Mouse (Mus musculus) layer of hippocampus, postnatal 25 days (tissue): Measurements from ENCODE around the gene Coq9. TPM values are rescaled to one million over a fixed set of nuclear protein-coding genes. Genes with fewer than 3 reads are reported as not detected.
"Not testable (repeated sequence)": the region's sequence is repeated elsewhere in the genome, so short reads cannot be mapped to it uniquely, and the experiment has no call there.

Source experiments
- DNase-seq, 2 experiments: peaks; one replicate each; pipeline ENCODE4 v3.0.0; 2022; ENCODE audit warnings: mixed read lengths in 2 of 2, low spot score in 1 of 2; ENCODE audit errors: extremely low spot score in 1 of 2
- total RNA-seq, 2 experiments: library from RNA; stranded (reverse); gene quantifications; 2 replicates each; pipeline ENCODE4 v1.2.3; 2021

Gene Coq9
- total RNA-seq, 2 experiments from 2014 or later: 81.5 to 96.6 TPM

DNA sequence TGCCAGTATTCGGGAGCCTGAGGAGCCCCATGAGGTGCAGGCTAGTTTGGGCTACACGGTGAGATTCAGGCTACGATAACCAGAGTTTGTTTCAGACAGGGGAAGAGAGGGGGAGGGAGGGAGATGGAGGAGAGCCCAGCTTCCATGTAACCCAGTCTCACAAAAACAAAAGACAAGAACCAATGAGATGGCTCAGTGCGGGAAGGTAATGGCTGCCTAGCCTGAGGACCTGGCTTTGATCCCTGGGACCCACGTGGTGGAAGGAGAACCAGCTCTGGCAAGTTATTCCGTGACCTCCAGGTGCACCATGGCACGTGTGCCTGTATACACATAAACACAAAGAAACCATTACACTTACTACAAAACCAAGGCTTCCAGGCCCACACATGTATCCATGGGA lies 17.6 kb upstream of the Coq9 start:
- no peak for DNase-seq

DNA sequence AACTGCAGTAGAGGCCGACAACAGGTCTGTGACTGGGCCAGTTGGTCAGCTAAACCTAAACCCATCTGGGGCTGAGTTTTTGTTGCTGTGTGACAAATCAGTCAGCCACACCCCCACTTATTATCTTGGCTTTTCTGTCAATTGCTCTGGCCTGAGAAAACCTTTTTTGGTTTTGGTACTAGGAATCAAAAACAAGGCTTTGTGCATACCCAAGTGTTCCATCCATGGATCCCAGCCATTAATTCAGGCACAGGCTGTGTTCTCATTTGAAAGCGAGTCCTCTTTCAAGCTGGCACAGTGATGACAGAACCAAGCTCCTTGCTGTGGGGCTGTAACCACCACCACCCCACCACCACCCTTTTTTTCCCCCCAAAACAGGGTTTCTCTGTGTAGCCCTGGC lies 16.7 kb upstream of the Coq9 start:
- DNase-seq: no peak

GRCm38 (mm10) chr8:94822637-94823560 lies 15.2 kb upstream of the Coq9 start:
- peak in 1 of 2 experiments; percentile 68 for DNase-seq

GRCm38 (mm10) chr8:94825170-94825569 lies 13.0 kb upstream of the Coq9 start:
- DNase-seq: no peak

GRCm38 (mm10) chr8:94826210-94826609 lies 11.9 kb upstream of the Coq9 start:
- no peak for DNase-seq

DNA sequence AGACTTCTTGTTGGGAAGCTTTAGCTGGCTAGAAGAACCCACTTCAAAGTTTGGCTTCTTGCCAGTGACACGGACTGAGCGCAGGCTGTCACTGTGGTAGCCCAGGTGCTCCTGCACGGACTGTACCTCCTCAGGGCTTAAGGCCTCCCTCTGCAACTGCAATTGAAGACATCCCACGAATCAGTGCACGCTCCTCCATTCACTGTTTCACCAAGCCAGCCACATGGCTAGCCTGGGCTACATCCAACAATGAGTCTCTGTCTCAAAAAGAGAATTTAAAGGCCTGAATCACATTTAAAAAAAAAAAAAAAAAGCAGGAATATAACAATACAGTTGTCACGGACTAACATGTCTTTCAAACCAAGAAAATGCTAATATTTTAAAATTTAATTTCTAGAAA lies 9.8 kb upstream of the Coq9 start:
- DNase-seq: no peak

- not testable (repeated sequence) for DNase-seq
These were observed 4.2 kb upstream of the Coq9 start for GRCm38 (mm10) chr8:94833901-94834405.

DNA sequence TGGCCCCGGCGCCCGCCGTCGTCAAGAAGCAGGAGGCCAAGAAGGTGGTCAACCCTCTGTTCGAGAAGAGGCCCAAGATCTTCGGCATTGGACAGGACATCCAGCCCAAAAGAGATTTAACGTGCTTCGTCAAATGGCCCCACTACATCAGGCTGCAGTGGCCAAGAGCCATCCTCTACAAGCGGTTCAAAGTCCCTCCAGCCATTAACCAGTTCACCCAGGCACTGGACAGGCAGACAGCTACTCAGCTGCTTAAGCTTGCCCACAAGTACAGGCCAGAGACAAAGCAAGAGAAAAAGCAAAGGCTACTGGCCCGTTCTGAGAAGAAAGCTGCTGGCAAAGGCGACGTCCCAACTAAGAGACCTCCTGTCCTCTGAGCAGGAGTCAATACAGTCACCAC lies 2.4 kb upstream of the Coq9 start:
- not testable (repeated sequence) for DNase-seq

DNA sequence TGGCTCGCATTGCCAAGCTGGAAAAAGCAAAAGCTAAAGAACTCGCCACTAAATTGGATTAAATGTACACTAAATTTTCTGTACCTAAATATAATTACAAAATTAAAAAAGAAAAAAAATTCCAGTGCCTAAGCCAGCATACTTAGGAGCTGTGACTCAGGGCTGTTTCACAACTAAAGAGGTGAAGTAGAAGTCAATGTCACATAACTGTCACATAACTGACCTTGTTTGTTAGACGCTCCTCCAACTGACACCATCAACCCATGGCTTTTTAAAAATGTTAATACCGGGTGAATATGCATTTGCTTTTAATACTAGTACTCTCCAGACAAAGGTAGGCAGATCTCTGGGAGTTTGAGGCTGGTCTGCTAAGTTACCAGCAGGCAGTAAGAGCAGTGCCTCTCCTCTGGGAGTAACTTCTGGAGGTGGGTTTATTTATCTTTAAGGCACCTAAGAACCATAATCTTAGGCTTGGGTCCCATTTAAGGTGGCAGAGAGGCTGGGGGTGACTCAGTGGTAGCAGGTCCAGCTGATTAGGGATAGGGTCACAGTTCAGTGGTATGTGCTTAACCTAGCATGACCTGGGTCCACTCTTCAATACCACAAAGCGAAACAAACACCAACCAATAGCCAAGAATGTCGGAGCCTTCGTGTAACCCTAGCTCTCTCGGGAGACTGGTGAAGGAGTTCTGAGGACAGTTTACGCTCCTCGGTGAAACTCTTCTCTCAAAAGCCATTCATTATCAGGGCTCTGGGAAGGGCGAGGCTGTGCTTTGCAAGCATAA lies 1.5 kb upstream of the Coq9 start:
- no peak for DNase-seq

DNA sequence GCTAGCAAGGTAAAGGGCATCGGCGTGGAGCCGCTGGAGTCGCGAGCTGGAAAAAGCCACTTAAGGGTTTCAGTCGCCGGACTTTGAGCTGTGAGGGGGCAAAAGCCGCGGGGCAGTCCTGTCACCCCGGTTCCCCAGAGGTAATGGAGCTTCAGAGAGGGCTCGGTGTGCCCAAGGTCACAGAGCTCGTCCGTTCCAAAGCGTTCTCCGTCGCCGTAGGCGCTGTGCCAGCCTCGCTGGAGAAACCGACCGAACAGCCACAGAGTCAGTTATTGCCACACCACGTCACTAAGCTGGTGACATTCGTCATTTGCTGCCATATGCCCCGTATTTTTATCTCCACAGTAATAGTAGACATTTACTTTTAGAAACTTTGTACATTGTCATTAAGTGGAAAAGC lies 479 bp downstream of the Coq9 start:
- DNase-seq: peak in 1 of 2 experiments; percentile 63

- no peak for DNase-seq
These were observed 3.1 kb downstream of the Coq9 start for GRCm38 (mm10) chr8:94841183-94841582.

DNA sequence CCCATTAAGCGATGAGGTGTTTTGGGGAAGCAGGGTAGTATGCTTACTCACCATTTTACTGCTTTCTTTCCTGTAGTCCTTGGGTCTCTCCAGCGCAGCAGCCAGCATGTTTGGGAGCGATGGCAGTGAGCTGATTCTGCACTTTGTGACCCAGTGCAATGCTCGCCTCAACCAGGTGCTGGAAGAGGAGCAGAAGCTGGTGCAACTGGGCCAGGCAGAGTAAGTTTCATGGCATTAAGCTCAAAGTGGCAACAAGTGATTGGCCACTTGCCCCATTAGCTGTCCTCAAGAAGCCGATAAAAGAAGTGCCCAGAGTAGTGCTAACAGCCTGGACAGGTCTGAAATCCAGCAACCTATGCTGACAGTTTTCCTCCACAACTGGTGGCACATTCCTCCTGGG lies 11.9 kb downstream of the Coq9 start:
- DNase-seq: no peak

DNA sequence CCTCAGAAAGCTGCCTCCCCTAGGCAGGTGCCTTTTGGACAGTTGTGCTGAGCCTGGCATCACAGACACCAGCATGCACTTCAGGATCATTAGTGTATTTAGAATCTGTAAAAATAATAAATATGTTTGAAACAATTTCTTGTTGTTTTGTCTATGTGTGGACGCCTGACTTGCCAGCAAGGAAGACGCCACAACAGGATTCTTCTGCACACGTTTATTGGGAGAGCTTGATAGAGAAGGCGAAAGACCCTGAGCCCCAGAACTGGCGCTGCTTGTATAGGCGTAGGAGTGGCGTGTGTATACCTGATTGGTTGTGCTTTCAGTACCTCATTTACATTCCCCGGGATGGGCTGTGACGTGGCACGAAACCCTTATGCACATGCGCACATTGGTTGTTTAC lies 16.6 kb downstream of the Coq9 start:
- DNase-seq: not testable (repeated sequence)

- DNase-seq: no peak
These were observed 18.9 kb downstream of the Coq9 start for GRCm38 (mm10) chr8:94857011-94857345.

- DNase-seq: peak; percentile 93 to 95
These were observed 19.4 kb downstream of the Coq9 start, which contains the start of gene Polr2c for GRCm38 (mm10) chr8:94857346-94858173. TSS of gene Polr2c (plus strand) at chr8:94857450.

DNA sequence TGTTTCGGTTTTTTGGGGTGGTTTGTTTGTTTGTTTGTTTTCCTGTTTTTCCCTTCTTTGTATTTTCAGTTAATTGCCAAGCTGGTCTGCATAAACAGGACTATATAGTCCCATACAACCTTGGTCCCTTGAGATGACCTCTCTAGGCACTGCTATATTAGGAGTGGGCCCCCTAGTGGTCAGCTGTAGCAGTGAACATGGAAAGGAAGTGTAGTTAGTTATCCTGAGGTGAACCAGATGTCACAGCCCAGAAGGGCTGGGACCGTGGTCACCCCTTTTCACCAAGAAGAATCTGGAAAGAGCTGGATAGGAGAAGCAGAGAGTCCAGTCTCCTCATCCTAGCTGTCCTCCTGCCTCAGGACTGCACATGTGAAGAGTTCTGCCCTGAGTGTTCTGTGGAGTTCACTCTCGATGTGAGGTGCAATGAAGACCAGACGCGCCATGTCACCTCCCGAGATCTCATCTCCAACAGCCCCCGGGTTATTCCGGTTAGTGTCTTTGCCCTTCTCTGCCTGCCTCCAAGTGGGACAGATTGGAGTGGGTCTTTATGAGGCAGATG lies 23.3 kb downstream of the Coq9 start:
- DNase-seq: peak in 1 of 2 experiments; percentile 71

GRCm38 (mm10) chr8:94862487-94863220 lies 24.5 kb downstream of the Coq9 start:
- DNase-seq: no peak

- DNase-seq: no peak
These were observed 26.0 kb downstream of the Coq9 start for GRCm38 (mm10) chr8:94863897-94864673.

GRCm38 (mm10) chr8:94865292-94865691 lies 27.2 kb downstream of the Coq9 start:
- DNase-seq: no peak
